Mouse (Mus musculus): ENCODE data around the gene Zfp57. TPM values are rescaled to one million over a fixed set of nuclear protein-coding genes. Genes with fewer than 3 reads are reported as not detected.
"Not testable (repeated sequence)": the region's sequence is repeated elsewhere in the genome, so short reads cannot be mapped to it uniquely, and the experiment has no call there.

The Zfp57 gene
- total RNA-seq, 2 experiments from 2014 or later = 68.8 to 72.1 TPM

- intact Hi-C loops (cut with DNase I) = no loop called here
- DNase-seq (ENCODE audit: extremely low spot score in 1 of 2, low spot score in 2 of 2) = no peak
Observed at GRCm38 (mm10) chr17:36992336-36993104, 8.4 kb upstream of the Zfp57 start.

GRCm38 (mm10) chr17:36993770-36994325 lies 7.1 kb upstream of the Zfp57 start:
- no peak for DNase-seq (ENCODE audit: extremely low spot score in 1 of 2, low spot score in 2 of 2)
- intact Hi-C loops (cut with DNase I) = no loop called here

GRCm38 (mm10) chr17:36994528-36994927 lies 6.4 kb upstream of the Zfp57 start:
- intact Hi-C loops (cut with DNase I) = no loop called here
- DNase-seq (ENCODE audit: extremely low spot score in 1 of 2, low spot score in 2 of 2) = no peak

- intact Hi-C loops (cut with DNase I) = no loop called here
- no peak for DNase-seq (ENCODE audit: extremely low spot score in 1 of 2, low spot score in 2 of 2)
Observed at GRCm38 (mm10) chr17:36995448-36995847, 5.5 kb upstream of the Zfp57 start.

GRCm38 (mm10) chr17:36997033-36997735 lies 3.8 kb upstream of the Zfp57 start:
- intact Hi-C loops (cut with DNase I) = no loop called here
- peak; percentile 43 to 81 for DNase-seq (ENCODE audit: extremely low spot score in 1 of 2, low spot score in 2 of 2)

GRCm38 (mm10) chr17:36998477-36998876 lies 2.5 kb upstream of the Zfp57 start:
- intact Hi-C loops (cut with DNase I) = no loop called here
- no peak for DNase-seq (ENCODE audit: extremely low spot score in 1 of 2, low spot score in 2 of 2)

- intact Hi-C loops (cut with DNase I) = loop anchor here (5.0 kb wide), 2 partner anchors 45 kb away; partner anchors contain the start of genes Gabbr1, Znrd1 and Znrd1as
- DNase-seq (ENCODE audit: extremely low spot score in 1 of 2, low spot score in 2 of 2) = peak; percentile 59 to 77
Observed at GRCm38 (mm10) chr17:37002364-37003330, 1.7 kb downstream of the Zfp57 start.

- intact Hi-C loops (cut with DNase I) = loop anchor here (5.0 kb wide), 2 partner anchors 44 to 46 kb away; partner anchors contain the start of genes Gabbr1, Znrd1 and Znrd1as
- DNase-seq (ENCODE audit: extremely low spot score in 1 of 2, low spot score in 2 of 2) = no peak
Observed at GRCm38 (mm10) chr17:37003366-37003765, 2.4 kb downstream of the Zfp57 start.

- DNase-seq (ENCODE audit: extremely low spot score in 1 of 2, low spot score in 2 of 2) = no peak
- intact Hi-C loops (cut with DNase I) = no loop called here
Observed at GRCm38 (mm10) chr17:37008161-37008560, 7.2 kb downstream of the Zfp57 start.

- DNase-seq (ENCODE audit: extremely low spot score in 1 of 2, low spot score in 2 of 2) = no peak
- intact Hi-C loops (cut with DNase I) = no loop called here
Observed at GRCm38 (mm10) chr17:37009460-37010042, 8.6 kb downstream of the Zfp57 start.

- DNase-seq (ENCODE audit: extremely low spot score in 1 of 2, low spot score in 2 of 2) = no peak
- intact Hi-C loops (cut with DNase I) = no loop called here
Observed at GRCm38 (mm10) chr17:37011719-37012118, 10.8 kb downstream of the Zfp57 start.

- DNase-seq (ENCODE audit: extremely low spot score in 1 of 2, low spot score in 2 of 2) = no peak
- intact Hi-C loops (cut with DNase I) = no loop called here
Observed at GRCm38 (mm10) chr17:37012141-37012540, 11.2 kb downstream of the Zfp57 start.

- intact Hi-C loops (cut with DNase I) = no loop called here
- DNase-seq (ENCODE audit: extremely low spot score in 1 of 2, low spot score in 2 of 2) = no peak
Observed at GRCm38 (mm10) chr17:37016333-37016732, 15.4 kb downstream of the Zfp57 start.

- DNase-seq (ENCODE audit: extremely low spot score in 1 of 2, low spot score in 2 of 2) = no peak
Observed at GRCm38 (mm10) chr17:37018328-37018727, 17.4 kb downstream of the Zfp57 start.

GRCm38 (mm10) chr17:37019242-37019641 lies 18.3 kb downstream of the Zfp57 start:
- intact Hi-C loops (cut with DNase I); DNase-seq (ENCODE audit: extremely low spot score in 1 of 2, low spot score in 2 of 2): not testable (repeated sequence)

More at GRCm38 (mm10) chr17:37018328-37018727, 17.4 kb downstream of the Zfp57 start:
- intact Hi-C loops (cut with DNase I) = no loop called here

GRCm38 (mm10) chr17:37022628-37023576 lies 21.9 kb downstream of the Zfp57 start, which contains the start of gene Mog:
TSS of gene Mog (minus strand) at chr17:37023398.
- intact Hi-C loops (cut with DNase I) = no loop called here
- no peak for DNase-seq (ENCODE audit: extremely low spot score in 1 of 2, low spot score in 2 of 2)

GRCm38 (mm10) chr17:37026425-37026824 lies 25.5 kb downstream of the Zfp57 start:
- intact Hi-C loops (cut with DNase I) = no loop called here
- DNase-seq (ENCODE audit: extremely low spot score in 1 of 2, low spot score in 2 of 2) = no peak

Data from left cerebral cortex, postnatal 10 days (tissue).